Mouse (Mus musculus) CH12.LX (cell line): Measurements from ENCODE around the gene Slc28a1. TPM values are rescaled to one million over a fixed set of nuclear protein-coding genes. Genes with fewer than 3 reads are reported as not detected.

Experiments used
- DNase-seq: peaks from one replicate; pipeline ENCODE4 v3.0.0-alpha.2; 2013; ENCODE audit errors: extremely low read depth
- H3K27ac ChIP-seq: 2 replicates; pipeline ENCODE4 v1.5.1; 2012; ENCODE audit warnings: low read depth, mild to moderate bottlenecking, control low read depth, moderate library complexity; ENCODE audit not compliant: insufficient read depth
- H3K27me3 ChIP-seq: replicated peaks from 2 replicates; pipeline ENCODE3; 2012; ENCODE audit warnings: inconsistent platforms
- H3K36me3 ChIP-seq, 2 experiments: replicated peaks in 1 of 2; 2 replicates each; pipeline versions ENCODE3 to v1.6.1; 2012; ENCODE audit warnings: inconsistent platforms in 1 of 2, low read length in 1 of 2, mild to moderate bottlenecking in 1 of 2, mixed read lengths in 1 of 2, moderate library complexity in 1 of 2; ENCODE audit not compliant: control insufficient read depth in 1 of 2, insufficient read depth in 1 of 2
- H3K4me1 ChIP-seq, 2 experiments: 2 replicates each; pipeline ENCODE4 v1.6.1; 2012; ENCODE audit warnings: inconsistent platforms in 1 of 2, moderate library complexity in 1 of 2; ENCODE audit not compliant: insufficient read depth in 2 of 2, control insufficient read depth in 1 of 2
- H3K4me2 ChIP-seq: 2 replicates; pipeline ENCODE4 v1.6.1; 2012; ENCODE audit warnings: low read depth, mild to moderate bottlenecking, control low read depth; ENCODE audit not compliant: poor library complexity, insufficient read depth, severe bottlenecking
- H3K4me3 ChIP-seq, 3 experiments: fragments of 150-350 bp in 1 of 3; sonication (generic) in 1 of 3; replicated peaks in 1 of 3; 2 replicates each; pipeline versions ENCODE3 to v1.5.1; 2011 to 2012; ENCODE audit warnings: low read depth in 2 of 3, low read length in 2 of 3, mild to moderate bottlenecking in 2 of 3, moderate library complexity in 2 of 3, control low read depth in 1 of 3, improper control_type of control experiment in 1 of 3, inconsistent platforms in 1 of 3, mixed read lengths in 1 of 3; ENCODE audit not compliant: poor library complexity in 1 of 3
- H3K79me2 ChIP-seq: replicated peaks from 2 replicates; pipeline ENCODE4 v1.6.1; 2012; ENCODE audit warnings: mild to moderate bottlenecking, moderate library complexity; ENCODE audit not compliant: control insufficient read depth, poor library complexity, insufficient read depth, severe bottlenecking; ENCODE audit errors: extremely low read depth
- H3K9ac ChIP-seq: 2 replicates; pipeline ENCODE4 v1.6.1; 2012; ENCODE audit warnings: low read depth, mild to moderate bottlenecking, control low read depth, moderate library complexity; ENCODE audit not compliant: insufficient read depth
- H3K9me3 ChIP-seq: replicated peaks from 2 replicates; pipeline ENCODE3; 2012; ENCODE audit warnings: low read length, inconsistent platforms, mixed read lengths
- BHLHE40 ChIP-seq: IDR thresholded peaks from 2 replicates; pipeline ENCODE4 v1.6.1; 2011; ENCODE audit warnings: mild to moderate bottlenecking, low read depth, low read length, improper control_type of control experiment
- CHD2 ChIP-seq: IDR thresholded peaks from 2 replicates; pipeline ENCODE4 v1.6.1; 2011; ENCODE audit warnings: low read length, improper control_type of control experiment
- ETS1 ChIP-seq: conservative IDR thresholded peaks from 2 replicates; pipeline ENCODE4 v1.6.1; 2012; ENCODE audit warnings: low read depth, mild to moderate bottlenecking, inconsistent platforms, low read length, improper control_type of control experiment, moderate library complexity
- IRF4 ChIP-seq: IDR thresholded peaks from 2 replicates; pipeline ENCODE4 v1.6.1; 2014; ENCODE audit warnings: low read depth, mild to moderate bottlenecking, inconsistent platforms, low read length, improper control_type of control experiment
- MEF2A ChIP-seq: IDR thresholded peaks from 2 replicates; pipeline ENCODE4 v1.6.1; 2014; ENCODE audit warnings: low read depth, mild to moderate bottlenecking, inconsistent platforms, low read length, improper control_type of control experiment, borderline replicate concordance
- MXI1 ChIP-seq: IDR thresholded peaks from 2 replicates; pipeline ENCODE4 v1.6.1; 2011; ENCODE audit warnings: mild to moderate bottlenecking, low read depth, low read length, improper control_type of control experiment
- POLR2AphosphoS2 ChIP-seq: IDR thresholded peaks from 2 replicates; pipeline ENCODE4 v1.6.1; 2011; ENCODE audit warnings: low read depth, low read length, improper control_type of control experiment
- ZC3H11A ChIP-seq: IDR thresholded peaks from 2 replicates; pipeline ENCODE4 v1.6.1; 2012; ENCODE audit warnings: low read depth, mild to moderate bottlenecking, inconsistent platforms, low read length, improper control_type of control experiment
- ZKSCAN1 ChIP-seq: IDR thresholded peaks from 2 replicates; pipeline ENCODE4 v1.6.1; 2012; ENCODE audit warnings: low read depth, inconsistent platforms, low read length, improper control_type of control experiment, borderline replicate concordance
- ZMIZ1 ChIP-seq: IDR thresholded peaks from 2 replicates; pipeline ENCODE4 v1.6.1; 2012; ENCODE audit warnings: low read depth, mild to moderate bottlenecking, inconsistent platforms, low read length, improper control_type of control experiment
- ZNF384 ChIP-seq: IDR thresholded peaks from 2 replicates; pipeline ENCODE4 v1.6.1; 2012; ENCODE audit warnings: low read depth, low read length, improper control_type of control experiment, inconsistent platforms
- dilution Hi-C: fragments of 300-500 bp; cut with MboI; formaldehyde crosslinking; loops from 2 replicates; pipeline ENCODE4 v1.14.3; 2020; ENCODE audit warnings: low sequenced_read_pairs; ENCODE audit not compliant: extremely low pct_unique_long_range_greater_than_20kb, extremely low pct_ligation_motif_present
- in situ Hi-C: fragments of 300-500 bp; cut with MboI; formaldehyde crosslinking; loops from 3 replicates; pipeline ENCODE4 v1.14.3; 2019; ENCODE audit warnings: low sequenced_read_pairs, low pct_ligation_motif_present, low pct_unique_long_range_greater_than_20kb, mixed read lengths
- polyA plus RNA-seq: library from polyadenylated mRNA; unstranded; fragments of >175 nt; gene quantifications from 2 replicates; pipeline ENCODE4 v1.2.1, GENCODE M21; 2012; ENCODE audit warnings: low read depth; ENCODE audit not compliant: insufficient read length
- total RNA-seq, 2 experiments: library from RNA; depleted of rRNA; stranded (reverse); fragments of 300-350 nt in 1 of 2; fragments of >200 nt in 1 of 2; gene quantifications; 2 replicates each; pipeline ENCODE4 v1.2.3; 2012 to 2014

The Slc28a1 gene
- total and polyA plus RNA-seq, 3 experiments = 0.04 to 0.13 TPM; not detected in 1

- no peak overlapping the region for H3K4me2 ChIP-seq
- H3K9ac ChIP-seq = no peak overlapping the region
- no peaks in the 10 kb centered on the region for H3K36me3 ChIP-seq
- peaks cover 5% of the 10 kb centered on the region for H3K27me3 ChIP-seq
- no peak overlapping the region for H3K4me3 ChIP-seq
- peaks cover 6 to 27% of the 10 kb centered on the region in 2 experiments; a peak in 3 of 4 replicates for H3K4me1 ChIP-seq
- H3K27ac ChIP-seq = no peak overlapping the region
- peaks cover 3% of the 10 kb centered on the region for H3K9me3 ChIP-seq
- dilution Hi-C loops = no loop called here
- H3K79me2 ChIP-seq = no peaks in the 10 kb centered on the region
- TF ChIP-seq IRF4 (0 out of 2 replicates have a peak, but pooled peaks have one; percentile 15), ZNF384 (no peak), MEF2A (peak; percentile 94), MXI1 (no peak), BHLHE40 (peak; percentile 54), ETS1 (peak; percentile 83; the same call in 1 of the 2 replicates)
- in situ Hi-C loops = no loop called here
- peak; percentile 21 for DNase-seq
These were observed 37.6 kb upstream of the Slc28a1 start for GRCm38 (mm10) chr7:81077009-81077408.

DNA sequence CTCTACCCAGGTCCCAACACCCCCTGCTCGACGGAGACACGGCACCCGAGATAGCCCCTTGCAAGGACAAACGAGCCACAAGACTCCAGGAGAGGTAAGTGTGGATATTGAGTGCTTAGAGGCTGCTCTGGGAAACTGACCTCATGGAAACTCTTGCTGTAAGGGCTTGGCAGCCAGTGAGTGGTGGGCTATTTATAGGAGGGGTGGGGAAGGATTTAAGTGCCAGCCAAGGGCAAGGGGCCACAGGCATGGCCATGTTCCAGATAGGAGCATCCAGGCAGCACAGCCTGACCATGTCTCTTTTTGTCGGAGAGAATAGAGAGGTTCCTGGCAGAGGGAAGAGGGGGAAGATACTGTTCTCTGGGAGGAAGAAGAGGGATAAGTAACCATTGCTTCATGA lies 35.9 kb upstream of the Slc28a1 start:
- TF ChIP-seq CHD2 (no peak), ZC3H11A (no peak), POLR2AphosphoS2 (no peak), ZKSCAN1 (no peak)
- Histone ChIP-seq H3K9ac (no peak overlapping the region), H3K4me2 (no peak overlapping the region), H3K27ac (no peak overlapping the region), H3K9me3 (no peaks in the 10 kb centered on the region), H3K79me2 (no peaks in the 10 kb centered on the region), H3K36me3 (no peaks in the 10 kb centered on the region), H3K4me1 (peaks cover 6 to 27% of the 10 kb centered on the region in 2 experiments; a peak in 3 of 4 replicates), H3K4me3 (no peak overlapping the region), H3K27me3 (peaks cover 5% of the 10 kb centered on the region)
- no peak for DNase-seq
- in situ Hi-C loops (no loop called here), dilution Hi-C loops (no loop called here)

DNA sequence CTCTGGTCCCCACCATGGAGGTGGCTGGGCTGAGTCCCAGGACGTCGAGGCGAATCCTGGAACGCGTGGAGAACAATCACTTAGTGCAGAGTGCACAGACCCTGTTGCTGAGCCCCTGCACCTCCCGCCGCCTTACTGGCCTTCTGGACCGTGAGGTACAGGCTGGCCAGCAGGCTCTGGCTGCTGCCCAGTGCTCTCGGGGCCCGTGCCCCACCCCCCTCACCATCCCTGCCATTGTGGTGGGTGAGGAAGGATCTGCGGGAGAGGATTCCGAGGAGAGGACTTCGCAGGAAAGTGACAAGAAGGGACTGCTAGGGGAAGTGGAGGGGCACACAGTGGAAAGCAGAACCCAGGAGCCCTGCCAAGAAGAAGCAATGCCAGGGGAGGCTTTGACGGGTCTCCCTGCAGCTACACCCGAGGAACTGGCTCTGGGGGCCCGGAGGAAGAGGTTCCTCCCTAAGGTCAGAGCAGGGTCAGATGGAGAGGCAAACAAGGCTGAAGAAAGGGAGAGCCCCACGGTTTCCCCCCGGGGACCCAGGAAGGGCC lies 21.1 kb upstream of the Slc28a1 start:
- Histone ChIP-seq H3K27me3 (no peaks in the 10 kb centered on the region), H3K4me3 (peak overlapping the region in 1 of 3 experiments; percentile 34), H3K4me1 (peaks cover 7 to 24% of the 10 kb centered on the region in 2 experiments), H3K9ac (no peak overlapping the region)
- dilution Hi-C loops = no loop called here
- TF ChIP-seq ZMIZ1 (no peak), MEF2A (no peak)
- TF ChIP-seq, all 38 proteins: peak for 0
- Histone ChIP-seq H3K27ac (no peak overlapping the region), H3K36me3 (peaks cover 0 to 2% of the 10 kb centered on the region in 2 experiments), H3K9me3 (no peaks in the 10 kb centered on the region), H3K4me2 (no peak overlapping the region), H3K79me2 (no peaks in the 10 kb centered on the region)
- in situ Hi-C loops = no loop called here
- peak; percentile 30 for DNase-seq
